Mouse (Mus musculus): ENCODE measurements around the gene Hoxd13. TPM values are rescaled to one million over a fixed set of nuclear protein-coding genes. Genes with fewer than 3 reads are reported as not detected.

Gene Hoxd13
- polyA plus RNA-seq, 1 experiment from 2014 or later, result 0.45 TPM

GRCm38 (mm10) chr2:74699053-74699430 is 30.9 kb downstream of the Hoxd13 start:
- Histone ChIP-seq H3K4me2 (no peak overlapping the region), H3K36me3 (ENCODE audit: control insufficient read depth, insufficient read depth, low read length) (no peaks in the 10 kb centered on the region), H3K4me3 (ENCODE audit: low read depth, low read length) (no peak overlapping the region), H3K9ac (ENCODE audit: low read depth, low read length) (no peak overlapping the region), H3K27me3 (replicated peaks; ENCODE audit: control insufficient read depth, insufficient read depth, low read length) (peaks cover 99% of the 10 kb centered on the region), H3K9me3 (ENCODE audit: control insufficient read depth, low read length) (no peaks in the 10 kb centered on the region), H3K27ac (ENCODE audit: low read depth, low read length) (no peak overlapping the region), H3K4me1 (replicated peaks; ENCODE audit: control insufficient read depth, insufficient read depth, low read length) (no peaks in the 10 kb centered on the region)
- ATAC-seq (replicated peaks; ENCODE audit: low FRiP score) (no peak), DNase-seq (ENCODE audit: low spot score) (peak; percentile 36)
- 3% methylated on average over 17 of the region's 17 CpGs for WGBS

- H3K27ac ChIP-seq (ENCODE audit: low read depth, low read length), result no peak overlapping the region
- 11% methylated on average over 23 of the region's 23 CpGs for WGBS
- no peaks in the 10 kb centered on the region for H3K36me3 ChIP-seq (ENCODE audit: control insufficient read depth, insufficient read depth, low read length)
- H3K4me1 ChIP-seq (replicated peaks; ENCODE audit: control insufficient read depth, insufficient read depth, low read length), result peaks cover 2% of the 10 kb centered on the region; the same call in 1 of the 2 replicates
- no peak overlapping the region for H3K9ac ChIP-seq (ENCODE audit: low read depth, low read length)
- DNase-seq (ENCODE audit: low spot score), result peak; percentile 39
- H3K4me3 ChIP-seq (ENCODE audit: low read depth, low read length), result no peak overlapping the region
- no peak for ATAC-seq (replicated peaks; ENCODE audit: low FRiP score)
- no peak overlapping the region for H3K4me2 ChIP-seq
- no peaks in the 10 kb centered on the region for H3K9me3 ChIP-seq (ENCODE audit: control insufficient read depth, low read length)
- peaks cover 99% of the 10 kb centered on the region for H3K27me3 ChIP-seq (replicated peaks; ENCODE audit: control insufficient read depth, insufficient read depth, low read length)
Observed at GRCm38 (mm10) chr2:74699664-74700545, 31.8 kb downstream of the Hoxd13 start.

- no peak for ATAC-seq (replicated peaks; ENCODE audit: low FRiP score)
- H3K4me3 ChIP-seq (ENCODE audit: low read depth, low read length), result no peak overlapping the region
- whole genome bisulfite sequencing, result 11% methylated on average over 22 of the region's 22 CpGs
- no peaks in the 10 kb centered on the region for H3K36me3 ChIP-seq (ENCODE audit: control insufficient read depth, insufficient read depth, low read length)
- peaks cover 8% of the 10 kb centered on the region; the same call in 1 of the 2 replicates for H3K4me1 ChIP-seq (replicated peaks; ENCODE audit: control insufficient read depth, insufficient read depth, low read length)
- H3K27ac ChIP-seq (ENCODE audit: low read depth, low read length), result no peak overlapping the region
- no peak overlapping the region for H3K4me2 ChIP-seq
- peaks cover 99% of the 10 kb centered on the region for H3K27me3 ChIP-seq (replicated peaks; ENCODE audit: control insufficient read depth, insufficient read depth, low read length)
- peak; percentile 33 for DNase-seq (ENCODE audit: low spot score)
- no peaks in the 10 kb centered on the region for H3K9me3 ChIP-seq (ENCODE audit: control insufficient read depth, low read length)
- H3K9ac ChIP-seq (ENCODE audit: low read depth, low read length), result no peak overlapping the region
Observed at GRCm38 (mm10) chr2:74700546-74701112, 32.5 kb downstream of the Hoxd13 start.

- DNase-seq (ENCODE audit: low spot score) (peak; percentile 64), ATAC-seq (replicated peaks; ENCODE audit: low FRiP score) (no peak)
- H3K27ac ChIP-seq (ENCODE audit: low read depth, low read length), result no peak overlapping the region
- peaks cover 10% of the 10 kb centered on the region; the same call in 1 of the 2 replicates for H3K4me1 ChIP-seq (replicated peaks; ENCODE audit: control insufficient read depth, insufficient read depth, low read length)
- H3K36me3 ChIP-seq (ENCODE audit: control insufficient read depth, insufficient read depth, low read length), result no peaks in the 10 kb centered on the region
- H3K27me3 ChIP-seq (replicated peaks; ENCODE audit: control insufficient read depth, insufficient read depth, low read length), result peaks cover 98% of the 10 kb centered on the region
- WGBS, result 16% methylated on average over 17 of the region's 17 CpGs
- no peak overlapping the region for H3K9ac ChIP-seq (ENCODE audit: low read depth, low read length)
- no peaks in the 10 kb centered on the region for H3K9me3 ChIP-seq (ENCODE audit: control insufficient read depth, low read length)
- no peak overlapping the region for H3K4me2 ChIP-seq
- H3K4me3 ChIP-seq (ENCODE audit: low read depth, low read length), result no peak overlapping the region
Observed at GRCm38 (mm10) chr2:74701949-74702819, 34.1 kb downstream of the Hoxd13 start.

GRCm38 (mm10) chr2:74702820-74703219 is 34.7 kb downstream of the Hoxd13 start:
- Histone ChIP-seq H3K27me3 (replicated peaks; ENCODE audit: control insufficient read depth, insufficient read depth, low read length) (peaks cover 98% of the 10 kb centered on the region), H3K9ac (ENCODE audit: low read depth, low read length) (no peak overlapping the region), H3K27ac (ENCODE audit: low read depth, low read length) (no peak overlapping the region), H3K36me3 (ENCODE audit: control insufficient read depth, insufficient read depth, low read length) (no peaks in the 10 kb centered on the region), H3K9me3 (ENCODE audit: control insufficient read depth, low read length) (no peaks in the 10 kb centered on the region), H3K4me1 (replicated peaks; ENCODE audit: control insufficient read depth, insufficient read depth, low read length) (peaks cover 10% of the 10 kb centered on the region; the same call in 1 of the 2 replicates), H3K4me2 (no peak overlapping the region), H3K4me3 (ENCODE audit: low read depth, low read length) (no peak overlapping the region)
- 31% methylated on average over 6 of the region's 6 CpGs for WGBS
- ATAC-seq (replicated peaks; ENCODE audit: low FRiP score), result no peak
- DNase-seq (ENCODE audit: low spot score), result peak; percentile 31

- 13% methylated on average over 10 of the region's 10 CpGs for WGBS
- Histone ChIP-seq H3K4me1 (replicated peaks; ENCODE audit: control insufficient read depth, insufficient read depth, low read length) (peaks cover 10% of the 10 kb centered on the region; the same call in 1 of the 2 replicates), H3K36me3 (ENCODE audit: control insufficient read depth, insufficient read depth, low read length) (no peaks in the 10 kb centered on the region), H3K4me2 (no peak overlapping the region), H3K4me3 (ENCODE audit: low read depth, low read length) (no peak overlapping the region), H3K27ac (ENCODE audit: low read depth, low read length) (no peak overlapping the region), H3K9ac (ENCODE audit: low read depth, low read length) (no peak overlapping the region), H3K9me3 (ENCODE audit: control insufficient read depth, low read length) (no peaks in the 10 kb centered on the region), H3K27me3 (replicated peaks; ENCODE audit: control insufficient read depth, insufficient read depth, low read length) (peaks cover 98% of the 10 kb centered on the region)
- DNase-seq (ENCODE audit: low spot score) (no peak), ATAC-seq (replicated peaks; ENCODE audit: low FRiP score) (no peak)
Observed at GRCm38 (mm10) chr2:74703317-74703716, 35.2 kb downstream of the Hoxd13 start.

- Histone ChIP-seq H3K4me2 (no peak overlapping the region), H3K4me1 (replicated peaks; ENCODE audit: control insufficient read depth, insufficient read depth, low read length) (peaks cover 10% of the 10 kb centered on the region; the same call in 1 of the 2 replicates), H3K36me3 (ENCODE audit: control insufficient read depth, insufficient read depth, low read length) (no peaks in the 10 kb centered on the region), H3K27ac (ENCODE audit: low read depth, low read length) (no peak overlapping the region), H3K4me3 (ENCODE audit: low read depth, low read length) (no peak overlapping the region), H3K9ac (ENCODE audit: low read depth, low read length) (no peak overlapping the region), H3K9me3 (ENCODE audit: control insufficient read depth, low read length) (no peaks in the 10 kb centered on the region), H3K27me3 (replicated peaks; ENCODE audit: control insufficient read depth, insufficient read depth, low read length) (peaks cover 98% of the 10 kb centered on the region)
- ATAC-seq (replicated peaks; ENCODE audit: low FRiP score), result no peak
- peak; percentile 37 for DNase-seq (ENCODE audit: low spot score)
- 5% methylated on average over 26 of the region's 26 CpGs for WGBS
Observed at GRCm38 (mm10) chr2:74703720-74704392, 35.7 kb downstream of the Hoxd13 start.
